Mouse (Mus musculus) intestine, embryonic 15.5 days (tissue): Measurements from ENCODE around the gene Gm5861. TPM values are rescaled to one million over a fixed set of nuclear protein-coding genes. Genes with fewer than 3 reads are reported as not detected.
"Not testable (repeated sequence)": the region's sequence is repeated elsewhere in the genome, so short reads cannot be mapped to it uniquely, and the experiment has no call there.

Experiments used
- ATAC-seq: fragments of 200-750 bp; cut with Nextera tagmentation; 2 replicates; pipeline ENCODE4 v1.8.0; 2017; ENCODE audit warnings: moderate TSS enrichment, moderate library complexity
- H3K27ac ChIP-seq: fragments of 300-500 bp; sonication (generic); 2 replicates; pipeline ENCODE4 v1.5.1; 2015; ENCODE audit warnings: mild to moderate bottlenecking, inconsistent platforms
- H3K27me3 ChIP-seq: fragments of 300-500 bp; sonication (generic); replicated peaks from 2 replicates; pipeline ENCODE4 v1.6.1; 2015; ENCODE audit warnings: inconsistent platforms
- H3K36me3 ChIP-seq: fragments of 300-500 bp; sonication (generic); 2 replicates; pipeline ENCODE4 v1.6.1; 2015; ENCODE audit warnings: inconsistent platforms
- H3K4me1 ChIP-seq: fragments of 300-500 bp; sonication (generic); replicated peaks from 2 replicates; pipeline ENCODE4 v1.6.1; 2015; ENCODE audit warnings: inconsistent platforms
- H3K4me2 ChIP-seq: fragments of 300-500 bp; sonication (generic); replicated peaks from 2 replicates; pipeline ENCODE4 v1.6.1; 2015; ENCODE audit warnings: mild to moderate bottlenecking, inconsistent platforms
- H3K4me3 ChIP-seq: fragments of 300-500 bp; sonication (generic); replicated peaks from 2 replicates; pipeline ENCODE4 v1.5.1; 2015; ENCODE audit warnings: inconsistent platforms
- H3K9ac ChIP-seq: fragments of 300-500 bp; sonication (generic); 2 replicates; pipeline ENCODE4 v1.6.1; 2015; ENCODE audit warnings: inconsistent platforms
- H3K9me3 ChIP-seq: fragments of 300-500 bp; sonication (generic); 2 replicates; pipeline ENCODE4 v1.6.1; 2016; ENCODE audit warnings: inconsistent platforms
- WGBS: fragments of 180-500 bp; shearing (Covaris S2); methylation state at CpG from one replicate; pipeline ENCODE4 v1.1.7; 2015; 5-methylcytosine and 5-hydroxymethylcytosine counted together
- polyA plus RNA-seq: library from polyadenylated mRNA; unstranded; fragments of >200 nt; fragmentation: Nextera tagmentation; extraction: Ambion mirVana; gene quantifications from 2 replicates; pipeline ENCODE4 v1.2.1, GENCODE M21; 2015

The Gm5861 gene
- polyA plus RNA-seq, result not detected in 2 replicates

DNA sequence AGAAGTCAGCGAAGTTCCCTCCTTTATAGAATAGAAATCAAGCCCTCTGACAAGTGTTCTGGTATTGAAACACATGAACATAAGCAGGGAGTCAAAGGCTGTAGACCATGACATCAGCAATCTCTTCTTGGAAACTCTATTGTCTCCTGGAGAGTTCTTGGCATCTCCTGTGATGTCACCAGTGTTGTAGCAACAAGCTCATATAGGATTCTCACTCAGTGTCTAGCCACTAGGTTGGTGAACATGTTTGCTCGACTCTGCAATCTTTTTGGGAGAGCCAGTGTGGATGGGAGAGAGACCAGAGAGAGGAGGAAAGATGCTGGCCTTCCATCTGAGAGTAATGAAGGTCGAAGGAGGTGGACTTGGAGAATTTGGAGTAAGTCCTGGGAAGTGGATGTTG, at the start of gene Gm5861:
Gene Gm5861, plus strand, starts transcription at position 301 of the 400 bp plus-strand sequence.
- 46% methylated on average over 3 of the region's 3 CpGs for WGBS
- not testable (repeated sequence) for H3K4me2 ChIP-seq, H3K4me3 ChIP-seq, H3K36me3 ChIP-seq, H3K27ac ChIP-seq, H3K4me1 ChIP-seq, ATAC-seq, H3K9me3 ChIP-seq, H3K9ac ChIP-seq, H3K27me3 ChIP-seq

DNA sequence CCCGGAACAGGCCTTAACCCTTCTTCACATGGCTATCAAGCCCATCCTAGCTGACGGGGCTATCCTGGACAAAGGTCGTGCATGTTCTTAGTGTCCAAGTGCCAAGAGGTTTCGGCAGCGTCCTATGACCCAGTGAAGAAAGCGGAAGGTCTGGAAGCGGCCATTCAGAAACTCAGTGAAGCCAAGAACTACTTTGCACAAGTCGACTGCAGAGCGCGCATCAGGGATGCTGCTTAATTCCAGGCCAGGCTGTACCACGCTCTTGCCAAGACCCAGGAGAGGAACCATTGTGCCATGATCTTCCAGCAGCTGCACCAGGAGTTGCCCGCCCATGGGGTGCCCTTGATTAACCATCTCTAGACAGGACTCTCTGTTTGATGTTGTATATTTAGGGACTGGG, 44.8 kb upstream of the Gm5861 start:
- WGBS, result 92% methylated on average over 12 of the region's 12 CpGs
- not testable (repeated sequence) for H3K4me1 ChIP-seq, ATAC-seq

More for the DNA sequence above, 44.8 kb upstream of the Gm5861 start:
- H3K9ac ChIP-seq, H3K9me3 ChIP-seq, H3K36me3 ChIP-seq, H3K27me3 ChIP-seq, H3K27ac ChIP-seq, H3K4me2 ChIP-seq, H3K4me3 ChIP-seq: not testable (repeated sequence)

Other genes with a start within 250 kb of the Gm5861 start
- gene Gm8871, start 235.3 kb upstream of the Gm5861 start, polyA plus RNA-seq, result not detected in 2 replicates
- not detected in 2 replicates for gene Gm8857, start 235.3 kb upstream of the Gm5861 start, polyA plus RNA-seq
- gene Gm8879, start 55.4 kb upstream of the Gm5861 start, polyA plus RNA-seq, result not detected in 2 replicates
- gene Gm8890, start 73.0 kb downstream of the Gm5861 start, polyA plus RNA-seq, result not detected in 2 replicates
- not detected in 2 replicates for gene Speer1, start 158.4 kb downstream of the Gm5861 start, polyA plus RNA-seq
- not detected in 2 replicates for gene Gm8897, start 233.3 kb downstream of the Gm5861 start, polyA plus RNA-seq